Mouse (Mus musculus) erythroblast, embryonic 14.5 days (primary cell): ENCODE data around the gene Mast2. TPM values are rescaled to one million over a fixed set of nuclear protein-coding genes. Genes with fewer than 3 reads are reported as not detected.

ENCODE experiments used
- H3K27me3 ChIP-seq: 2 replicates; pipeline ENCODE4 v1.6.1; 2012; ENCODE audit warnings: inconsistent platforms; ENCODE audit not compliant: control insufficient read depth
- H3K36me3 ChIP-seq: 2 replicates; pipeline ENCODE4 v1.6.1; 2012; ENCODE audit warnings: mild to moderate bottlenecking, inconsistent platforms; ENCODE audit not compliant: control insufficient read depth
- H3K4me1 ChIP-seq: 2 replicates; pipeline ENCODE4 v1.6.1; 2012; ENCODE audit warnings: inconsistent platforms; ENCODE audit not compliant: control insufficient read depth
- H3K4me3 ChIP-seq: replicated peaks from 2 replicates; pipeline ENCODE3; 2012; ENCODE audit warnings: moderate library complexity, mild to moderate bottlenecking, inconsistent platforms
- H3K9me3 ChIP-seq: 2 replicates; pipeline ENCODE4 v1.6.1; 2012; ENCODE audit warnings: low read length, inconsistent platforms, mixed read lengths; ENCODE audit not compliant: control insufficient read depth
- GATA1 ChIP-seq: IDR thresholded peaks from 2 replicates; pipeline ENCODE4 v1.6.1; 2012; ENCODE audit warnings: low read length, inconsistent platforms, mixed read lengths
- TAL1 ChIP-seq: IDR thresholded peaks from 3 replicates; pipeline ENCODE4 v1.6.1; 2012; ENCODE audit warnings: low read length, inconsistent platforms, mixed read lengths
- polyA plus RNA-seq: library from polyadenylated mRNA; stranded (reverse); fragments of >175 nt; gene quantifications from 2 replicates; pipeline ENCODE4 v1.2.3, GENCODE M21; 2012

Mast2 gene
- polyA plus RNA-seq, 1 experiment: 12.0 TPM

DNA sequence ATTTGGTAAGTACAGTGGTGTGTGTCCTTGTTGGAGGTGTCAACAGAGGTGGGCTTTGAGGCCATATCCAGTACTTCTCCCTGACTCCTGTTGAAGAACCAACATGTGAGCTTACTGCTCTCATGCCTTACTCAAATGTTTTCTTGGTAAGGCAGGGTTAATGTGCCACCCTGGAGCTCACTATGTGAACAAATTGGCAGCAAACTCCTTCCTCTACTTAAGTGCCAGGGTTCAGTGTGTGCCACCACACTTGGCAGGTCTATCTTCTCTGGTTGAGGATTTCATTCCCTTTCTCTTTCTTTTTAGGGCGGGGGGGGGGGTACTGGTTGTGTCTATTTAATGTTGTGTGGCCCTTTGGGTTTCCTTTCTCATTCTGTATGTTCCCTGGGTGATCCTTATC is 159.4 kb downstream of the Mast2 start:
- H3K27me3 ChIP-seq: no peaks in the 10 kb centered on the region
- no peak overlapping the region for H3K4me3 ChIP-seq
- no peaks in the 10 kb centered on the region for H3K4me1 ChIP-seq
- no peak for TF ChIP-seq GATA1
- TF ChIP-seq TAL1: no peak
- peaks cover 32% of the 10 kb centered on the region for H3K36me3 ChIP-seq
- H3K9me3 ChIP-seq: no peaks in the 10 kb centered on the region

DNA sequence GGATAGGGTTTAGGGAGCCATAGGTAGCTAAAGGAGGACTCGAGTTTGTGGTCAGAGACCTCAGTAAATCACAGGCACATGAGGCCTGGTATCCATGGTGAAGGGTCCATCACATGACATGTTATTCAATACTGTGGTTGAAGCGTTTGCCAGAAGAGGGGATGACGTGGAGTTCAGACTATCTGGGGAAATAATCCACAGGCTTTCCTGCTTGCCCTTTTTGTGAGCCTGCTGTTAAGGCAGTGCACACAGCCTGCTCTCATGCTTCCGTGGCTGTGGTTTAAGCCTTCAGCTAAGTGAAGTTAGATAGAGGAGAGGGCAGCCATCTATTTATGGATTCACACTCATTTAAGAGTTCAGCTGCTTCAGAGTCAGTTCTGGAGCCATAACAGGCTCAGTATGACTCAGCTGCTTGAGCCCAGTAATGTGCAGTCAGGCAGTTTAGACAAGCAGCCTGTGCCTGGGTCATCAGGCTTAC is 163.1 kb downstream of the Mast2 start:
- H3K36me3 ChIP-seq: no peaks in the 10 kb centered on the region
- TF ChIP-seq TAL1 (no peak), GATA1 (no peak)
- no peak overlapping the region for H3K4me3 ChIP-seq

DNA sequence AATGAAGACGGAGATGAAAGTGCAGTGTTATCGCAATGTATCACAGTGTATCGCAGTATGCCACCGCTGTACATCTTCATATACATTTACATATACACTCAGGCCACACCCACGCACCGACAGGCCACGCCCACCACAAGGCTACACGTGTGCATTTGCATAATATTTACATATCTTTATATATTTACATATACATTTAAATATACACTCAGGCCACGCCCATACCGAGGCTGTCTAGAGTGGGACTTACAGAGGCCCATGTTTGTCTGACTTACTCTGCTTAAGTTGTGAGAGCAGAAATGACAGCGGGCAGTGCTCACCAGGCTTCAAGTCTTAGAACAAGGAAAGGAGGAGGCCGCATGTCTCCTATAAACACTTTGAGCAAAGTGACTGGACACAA is 170.7 kb downstream of the Mast2 start:
- no peaks in the 10 kb centered on the region for H3K27me3 ChIP-seq

More for the DNA sequence above, 163.1 kb downstream of the Mast2 start:
- Histone ChIP-seq H3K4me1 (no peaks in the 10 kb centered on the region), H3K9me3 (no peaks in the 10 kb centered on the region), H3K27me3 (no peaks in the 10 kb centered on the region)

DNA sequence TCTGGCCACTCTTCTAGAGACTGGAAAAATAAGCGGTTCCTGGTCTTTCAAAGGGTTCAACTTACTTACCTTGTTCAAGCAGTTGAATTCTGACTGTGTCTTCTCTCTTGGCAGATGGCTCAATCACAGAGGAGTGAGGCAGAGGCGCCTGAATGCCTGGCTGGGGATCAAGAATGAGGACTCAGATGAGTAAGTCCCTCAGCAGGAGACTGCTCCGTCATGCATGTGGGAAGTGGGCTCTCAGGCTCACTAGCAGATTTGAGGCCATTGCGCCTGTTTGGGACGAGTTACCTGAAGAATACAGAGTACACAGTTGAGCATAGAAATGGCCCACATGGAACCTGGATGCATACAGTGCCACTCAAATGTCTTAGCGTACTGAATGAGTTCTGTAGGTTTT is 172.4 kb downstream of the Mast2 start:
- TF ChIP-seq GATA1: no peak
- no peak for TF ChIP-seq TAL1
- Histone ChIP-seq H3K9me3 (no peaks in the 10 kb centered on the region), H3K27me3 (no peaks in the 10 kb centered on the region), H3K4me3 (no peak overlapping the region), H3K36me3 (no peaks in the 10 kb centered on the region), H3K4me1 (peaks cover 1% of the 10 kb centered on the region; the same call in 1 of the 2 replicates)

More for the DNA sequence above, 170.7 kb downstream of the Mast2 start:
- Histone ChIP-seq H3K4me1 (peaks cover 1% of the 10 kb centered on the region; the same call in 1 of the 2 replicates), H3K36me3 (no peaks in the 10 kb centered on the region), H3K9me3 (no peaks in the 10 kb centered on the region), H3K4me3 (no peak overlapping the region)
- TF ChIP-seq TAL1 (no peak), GATA1 (no peak)

DNA sequence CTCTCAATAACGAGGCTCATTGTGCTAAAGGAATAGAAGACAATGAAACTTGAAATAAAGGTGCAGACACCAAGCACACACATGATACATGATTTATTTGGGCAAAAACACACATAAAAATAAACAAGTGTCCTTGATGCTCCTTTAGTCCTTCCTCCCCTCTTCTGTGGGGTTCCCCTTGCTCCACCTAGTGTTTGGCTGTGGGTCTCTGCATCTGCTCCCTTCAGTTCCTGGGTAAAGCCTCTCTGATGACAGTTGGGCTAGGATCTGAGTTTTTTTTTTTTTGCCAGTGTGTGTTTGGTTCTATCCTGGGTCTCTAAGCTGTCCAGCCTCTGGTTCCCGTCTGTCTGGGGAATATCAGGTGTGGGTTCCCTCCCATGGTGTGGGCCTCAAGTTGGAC is 181.8 kb downstream of the Mast2 start:
- no peak overlapping the region for H3K4me3 ChIP-seq

DNA sequence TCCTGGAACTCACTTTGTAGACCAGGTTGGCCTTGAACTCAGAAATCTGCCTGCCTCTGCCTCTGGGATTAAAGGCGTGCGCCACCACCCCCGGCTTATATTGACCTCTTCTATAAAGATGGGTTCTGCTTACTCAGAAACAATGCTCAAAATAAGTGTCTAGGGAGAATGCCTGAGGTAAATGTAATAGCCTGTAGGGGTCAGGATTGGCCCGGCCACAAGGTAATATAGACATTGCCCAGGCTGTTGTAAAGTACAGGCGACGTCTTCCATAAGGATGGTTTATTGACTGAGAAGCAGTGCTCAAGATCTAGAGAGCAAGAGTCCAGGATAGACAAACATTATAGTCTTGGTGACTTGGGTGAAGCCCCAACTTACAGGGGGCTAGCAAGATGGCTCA is 195.8 kb downstream of the Mast2 start:
- no peak for TF ChIP-seq TAL1
- no peaks in the 10 kb centered on the region for H3K36me3 ChIP-seq
- no peaks in the 10 kb centered on the region for H3K9me3 ChIP-seq
- H3K4me1 ChIP-seq: no peaks in the 10 kb centered on the region
- no peaks in the 10 kb centered on the region for H3K27me3 ChIP-seq
- no peak overlapping the region for H3K4me3 ChIP-seq

More for the DNA sequence above, 181.8 kb downstream of the Mast2 start:
- Histone ChIP-seq H3K36me3 (no peaks in the 10 kb centered on the region), H3K9me3 (no peaks in the 10 kb centered on the region), H3K27me3 (no peaks in the 10 kb centered on the region), H3K4me1 (peaks cover 4% of the 10 kb centered on the region)
- TF ChIP-seq TAL1 (no peak), GATA1 (no peak)

Other genes with a start within 250 kb of the Mast2 start
- gene Pik3r3, start 242.6 kb downstream of the Mast2 start, polyA plus RNA-seq: 0.01 and 0.05 TPM in 2 replicates
- gene Ipp, start 43.4 kb upstream of the Mast2 start, polyA plus RNA-seq: 0.17 and 0.31 TPM in 2 replicates
- gene Tmem69, start 91.8 kb upstream of the Mast2 start, polyA plus RNA-seq: 0.23 and 0.27 TPM in 2 replicates
- gene Gpbp1l1, start 93.5 kb upstream of the Mast2 start, polyA plus RNA-seq: 0.84 and 1.0 TPM in 2 replicates
- 0.05 TPM in 1 of 2 replicates, not detected in the other for gene Ccdc17, start 132.5 kb upstream of the Mast2 start, polyA plus RNA-seq
- 1.6 and 1.8 TPM in 2 replicates for gene Nasp, start 163.8 kb upstream of the Mast2 start, polyA plus RNA-seq
- gene Akr1a1, start 187.5 kb upstream of the Mast2 start, polyA plus RNA-seq: 6.7 and 7.0 TPM in 2 replicates
- gene Prdx1, start 221.4 kb upstream of the Mast2 start, polyA plus RNA-seq: 1.0 and 1.1 TPM in 2 replicates
- 0.04 TPM in 1 of 2 replicates, not detected in the other for gene Mmachc, start 244.2 kb upstream of the Mast2 start, polyA plus RNA-seq
- gene Ccdc163, start 244.3 kb upstream of the Mast2 start, polyA plus RNA-seq: 0.16 and 0.23 TPM in 2 replicates